Mouse (Mus musculus): Measurements from ENCODE around the gene Fkbp15. TPM values are rescaled to one million over a fixed set of nuclear protein-coding genes. Genes with fewer than 3 reads are reported as not detected.

The Fkbp15 gene
- polyA plus RNA-seq, 1 experiment = 32.2 TPM

DNA sequence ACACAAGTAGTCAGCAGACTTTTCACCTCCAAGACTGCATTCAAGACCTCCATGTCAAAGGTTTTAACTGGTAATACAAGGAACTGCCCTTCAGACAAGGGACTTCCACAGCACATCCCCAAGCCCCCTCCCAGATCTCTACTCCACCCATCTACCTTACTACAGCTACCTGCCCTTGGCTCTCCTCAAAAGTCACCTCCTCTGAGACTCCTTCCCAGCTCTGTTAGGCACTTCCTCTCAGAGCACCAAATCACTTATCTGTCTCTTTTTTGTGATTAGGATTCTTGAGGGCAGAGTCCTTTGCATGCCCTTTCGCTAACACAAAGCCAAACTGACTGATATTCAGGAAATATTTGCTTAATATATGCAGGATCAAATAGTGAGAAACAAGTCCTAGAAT lies 54.0 kb downstream of the Fkbp15 start:
- Histone ChIP-seq H3K4me3 (ENCODE audit: insufficient read depth, low read depth, low read length) (no peak overlapping the region), H3K36me3 (ENCODE audit: control insufficient read depth, insufficient read depth, low read length) (peaks cover 7% of the 10 kb centered on the region; the same call in 1 of the 2 replicates), H3K27ac (ENCODE audit: insufficient read depth, low read depth, low read length) (no peak overlapping the region), H3K4me1 (ENCODE audit: control insufficient read depth, insufficient read depth, low read length) (no peaks in the 10 kb centered on the region), H3K27me3 (replicated peaks; ENCODE audit: control insufficient read depth, insufficient read depth, low read length) (no peaks in the 10 kb centered on the region)
- no peak for DNase-seq
- TF ChIP-seq CTCF (conservative IDR thresholded peaks at IDR 0.05; ENCODE audit: insufficient read depth, insufficient read length, low read depth, low read length) = no peak
- TF ChIP-seq POLR2A (IDR thresholded peaks at IDR 0.05; ENCODE audit: low read depth, low read length) = no peak
- WGBS = 94% methylated on average over 1 of the region's 1 CpGs

DNA sequence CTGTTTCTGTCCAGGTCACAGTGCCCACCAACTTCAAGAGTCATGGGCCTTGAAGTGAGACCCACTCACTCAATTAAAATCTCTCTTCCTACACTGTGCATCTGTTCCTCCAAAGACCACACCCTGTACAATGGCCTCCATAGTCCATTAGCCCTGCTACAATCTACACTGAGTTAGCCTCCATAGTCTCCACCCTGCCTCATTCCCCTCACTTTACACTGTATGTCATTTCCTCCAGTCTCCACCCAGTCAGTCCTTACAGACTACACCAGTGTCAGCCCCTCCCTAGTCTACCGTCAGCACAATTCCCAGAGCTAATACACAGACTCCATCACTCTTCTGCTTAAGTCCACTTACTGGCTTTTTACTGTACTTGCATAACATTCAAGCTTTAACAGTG lies 57.1 kb downstream of the Fkbp15 start:
- TF ChIP-seq CTCF (conservative IDR thresholded peaks at IDR 0.05; ENCODE audit: insufficient read depth, insufficient read length, low read depth, low read length) = no peak
- TF ChIP-seq POLR2A (IDR thresholded peaks at IDR 0.05; ENCODE audit: low read depth, low read length) = no peak
- DNase-seq = no peak
- Histone ChIP-seq H3K36me3 (ENCODE audit: control insufficient read depth, insufficient read depth, low read length) (peaks cover 3% of the 10 kb centered on the region; the same call in 1 of the 2 replicates), H3K4me1 (ENCODE audit: control insufficient read depth, insufficient read depth, low read length) (no peaks in the 10 kb centered on the region), H3K27ac (ENCODE audit: insufficient read depth, low read depth, low read length) (no peak overlapping the region), H3K4me3 (ENCODE audit: insufficient read depth, low read depth, low read length) (no peak overlapping the region), H3K27me3 (replicated peaks; ENCODE audit: control insufficient read depth, insufficient read depth, low read length) (no peaks in the 10 kb centered on the region)
- 66% methylated on average over 1 of the region's 1 CpGs for WGBS

DNA sequence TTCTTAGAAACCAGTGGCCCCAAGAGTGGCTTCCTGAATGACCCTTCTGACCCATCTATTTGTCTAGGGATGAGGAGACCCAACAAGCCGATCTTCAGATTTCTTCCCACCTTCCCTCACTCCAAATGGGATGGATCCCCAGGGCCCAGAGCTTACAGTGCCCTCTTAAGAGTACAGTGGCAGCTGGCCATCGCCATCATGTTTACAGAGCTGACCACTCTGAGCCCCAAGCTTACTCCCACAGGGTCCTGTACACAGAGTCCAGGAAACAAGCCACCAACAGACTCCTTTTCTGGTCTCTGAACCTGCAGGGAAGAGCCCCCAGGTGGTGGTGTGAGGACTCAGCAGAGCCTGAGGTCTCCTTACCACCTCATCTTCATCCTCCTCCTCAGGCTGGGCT lies 57.6 kb downstream of the Fkbp15 start:
- 58% methylated on average over 2 of the region's 2 CpGs for WGBS
- Histone ChIP-seq H3K27ac (ENCODE audit: insufficient read depth, low read depth, low read length) (no peak overlapping the region), H3K4me1 (ENCODE audit: control insufficient read depth, insufficient read depth, low read length) (no peaks in the 10 kb centered on the region), H3K36me3 (ENCODE audit: control insufficient read depth, insufficient read depth, low read length) (peaks cover 3% of the 10 kb centered on the region; the same call in 1 of the 2 replicates), H3K27me3 (replicated peaks; ENCODE audit: control insufficient read depth, insufficient read depth, low read length) (no peaks in the 10 kb centered on the region), H3K4me3 (ENCODE audit: insufficient read depth, low read depth, low read length) (no peak overlapping the region)
- TF ChIP-seq CTCF (conservative IDR thresholded peaks at IDR 0.05; ENCODE audit: insufficient read depth, insufficient read length, low read depth, low read length) (no peak), POLR2A (IDR thresholded peaks at IDR 0.05; ENCODE audit: low read depth, low read length) (no peak)
- no peak for DNase-seq

DNA sequence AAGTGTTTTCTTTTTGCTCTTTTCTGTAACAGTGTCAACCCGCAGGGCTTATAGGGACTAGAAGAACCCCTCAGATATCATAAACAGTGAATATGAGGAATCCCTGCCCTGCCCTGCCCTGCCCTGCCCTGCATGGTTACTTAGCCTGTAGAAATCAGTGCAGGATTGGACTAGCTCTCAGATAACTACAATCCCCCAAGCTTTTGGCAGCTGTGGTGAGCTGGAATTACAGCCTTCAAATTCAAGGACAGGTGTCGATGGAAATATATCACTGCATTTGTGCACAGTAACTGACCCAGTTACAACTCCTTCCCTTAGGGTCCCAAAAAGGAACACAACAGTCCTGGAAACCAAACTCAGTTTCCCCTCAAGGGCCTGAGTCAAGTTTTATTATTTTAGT lies 60.3 kb downstream of the Fkbp15 start:
- TF ChIP-seq POLR2A (IDR thresholded peaks at IDR 0.05; ENCODE audit: low read depth, low read length) (no peak), CTCF (conservative IDR thresholded peaks at IDR 0.05; ENCODE audit: insufficient read depth, insufficient read length, low read depth, low read length) (no peak)
- Histone ChIP-seq H3K27me3 (replicated peaks; ENCODE audit: control insufficient read depth, insufficient read depth, low read length) (no peaks in the 10 kb centered on the region), H3K4me3 (ENCODE audit: insufficient read depth, low read depth, low read length) (no peak overlapping the region), H3K27ac (ENCODE audit: insufficient read depth, low read depth, low read length) (no peak overlapping the region), H3K36me3 (ENCODE audit: control insufficient read depth, insufficient read depth, low read length) (peaks cover 2% of the 10 kb centered on the region), H3K4me1 (ENCODE audit: control insufficient read depth, insufficient read depth, low read length) (no peaks in the 10 kb centered on the region)
- no peak for DNase-seq
- WGBS = 92% methylated on average over 2 of the region's 2 CpGs

DNA sequence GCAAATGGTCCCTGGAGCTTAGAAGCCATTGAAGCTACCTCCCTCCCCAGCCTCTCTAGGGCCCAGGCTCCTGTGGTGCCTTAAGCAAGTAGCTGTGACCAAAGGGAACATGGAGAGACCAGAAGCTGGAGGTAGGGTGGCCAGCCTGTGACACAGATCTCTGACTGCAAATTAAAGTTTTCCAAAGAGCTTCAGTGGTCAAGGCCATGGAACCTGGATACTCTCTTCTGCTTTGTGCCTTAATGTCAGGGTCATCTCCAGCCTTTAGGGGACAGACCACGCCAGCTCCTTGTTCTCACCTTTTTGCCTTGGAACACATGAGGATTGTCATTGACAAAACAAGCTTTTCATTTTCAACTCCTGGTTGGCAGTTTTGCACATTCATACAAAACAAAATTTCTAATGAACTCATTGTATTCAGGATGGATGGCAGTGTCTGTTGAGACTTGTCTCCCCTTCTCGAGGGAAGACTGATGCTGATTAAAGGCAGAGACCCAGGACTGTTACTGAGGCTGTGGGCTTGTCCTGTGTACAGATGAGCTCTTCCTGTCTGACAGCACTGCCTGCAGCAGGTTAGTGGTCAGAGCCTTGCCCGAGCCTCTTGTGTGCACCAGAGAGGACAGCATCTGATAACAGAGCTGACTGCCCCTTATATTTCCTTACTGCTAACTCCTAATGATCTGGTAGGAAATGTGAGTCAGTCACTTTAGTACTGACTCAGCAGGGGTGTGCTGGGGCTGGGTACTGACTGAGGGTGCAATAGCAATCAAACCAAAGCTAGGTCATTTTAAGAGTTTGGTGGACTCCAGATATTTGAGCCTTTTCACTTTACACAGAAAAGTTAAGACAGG lies 62.8 kb downstream of the Fkbp15 start:
- H3K27ac ChIP-seq (ENCODE audit: insufficient read depth, low read depth, low read length) = no peak overlapping the region
- no peaks in the 10 kb centered on the region; the same call in none of the 2 replicates for H3K36me3 ChIP-seq (ENCODE audit: control insufficient read depth, insufficient read depth, low read length)
- no peak for DNase-seq
- WGBS = 81% methylated on average over 3 of the region's 3 CpGs
- no peak for TF ChIP-seq POLR2A (IDR thresholded peaks at IDR 0.05; ENCODE audit: low read depth, low read length)
- no peak for TF ChIP-seq CTCF (conservative IDR thresholded peaks at IDR 0.05; ENCODE audit: insufficient read depth, insufficient read length, low read depth, low read length)
- no peaks in the 10 kb centered on the region for H3K27me3 ChIP-seq (replicated peaks; ENCODE audit: control insufficient read depth, insufficient read depth, low read length)
- no peaks in the 10 kb centered on the region for H3K4me1 ChIP-seq (ENCODE audit: control insufficient read depth, insufficient read depth, low read length)
- H3K4me3 ChIP-seq (ENCODE audit: insufficient read depth, low read depth, low read length) = no peak overlapping the region

DNA sequence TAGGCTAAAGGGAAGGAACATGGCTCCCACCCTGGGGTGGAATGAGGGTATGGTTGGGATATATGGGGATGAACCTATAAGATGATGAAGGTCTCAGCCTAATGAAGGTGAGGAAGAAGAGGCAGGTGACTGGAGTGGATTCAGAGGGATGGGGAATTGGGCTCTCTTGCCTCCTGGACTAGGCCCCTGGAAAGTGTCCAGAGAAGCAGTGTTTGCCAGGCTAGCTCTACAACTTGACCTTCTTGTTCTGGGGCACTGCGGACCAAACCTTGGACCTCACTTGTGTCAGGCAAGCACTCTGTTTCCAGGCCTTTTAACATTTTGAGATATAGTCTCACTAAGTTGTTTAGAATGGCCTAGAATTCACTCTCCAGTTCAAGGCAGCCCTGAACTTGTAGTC lies 65.6 kb downstream of the Fkbp15 start:
- WGBS = 54% methylated on average over 1 of the region's 1 CpGs
- peak; percentile 52 for DNase-seq

DNA sequence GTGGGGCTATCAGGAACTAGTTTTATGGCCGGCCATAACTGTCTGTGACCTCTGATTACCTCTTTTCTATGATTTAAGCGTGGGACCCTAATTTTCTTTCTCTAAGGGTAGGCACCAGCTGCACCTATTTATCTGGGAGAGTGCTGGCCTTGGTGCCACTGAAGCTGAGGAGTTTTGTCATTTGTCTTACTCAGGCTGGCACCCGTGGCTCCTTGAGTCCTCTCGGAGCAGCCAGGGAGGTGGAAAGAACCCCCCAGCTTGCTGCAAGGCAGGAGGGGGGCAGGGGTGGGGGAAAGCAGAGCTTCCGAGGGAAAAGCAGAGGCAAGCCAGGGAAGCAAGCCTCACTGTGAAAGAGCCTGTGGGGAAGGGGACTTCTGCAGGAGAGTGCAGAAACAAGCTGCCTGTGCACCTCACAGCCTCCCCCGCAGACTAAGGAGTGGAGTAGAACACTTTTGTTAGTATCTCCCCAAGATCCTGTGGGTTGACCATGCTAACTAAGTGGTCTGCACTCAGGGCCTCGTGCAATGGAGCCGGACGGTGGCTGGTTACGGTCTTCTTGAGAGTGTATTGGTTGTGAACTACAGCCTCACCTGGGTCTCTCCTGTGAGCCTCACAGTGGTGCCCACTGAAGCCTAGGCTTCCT lies 67.0 kb downstream of the Fkbp15 start:
- TF ChIP-seq CTCF (conservative IDR thresholded peaks at IDR 0.05; ENCODE audit: insufficient read depth, insufficient read length, low read depth, low read length) (no peak), POLR2A (IDR thresholded peaks at IDR 0.05; ENCODE audit: low read depth, low read length) (no peak)
- Histone ChIP-seq H3K27ac (ENCODE audit: insufficient read depth, low read depth, low read length) (no peak overlapping the region), H3K27me3 (replicated peaks; ENCODE audit: control insufficient read depth, insufficient read depth, low read length) (no peaks in the 10 kb centered on the region), H3K4me1 (ENCODE audit: control insufficient read depth, insufficient read depth, low read length) (no peaks in the 10 kb centered on the region; the same call in 1 of the 2 replicates), H3K4me3 (ENCODE audit: insufficient read depth, low read depth, low read length) (no peak overlapping the region), H3K36me3 (ENCODE audit: control insufficient read depth, insufficient read depth, low read length) (no peaks in the 10 kb centered on the region; the same call in none of the 2 replicates)
- no peak for DNase-seq
- 67% methylated on average over 10 of the region's 10 CpGs for WGBS

More for the DNA sequence above, 65.6 kb downstream of the Fkbp15 start:
- Histone ChIP-seq H3K27me3 (replicated peaks; ENCODE audit: control insufficient read depth, insufficient read depth, low read length) (no peaks in the 10 kb centered on the region), H3K4me1 (ENCODE audit: control insufficient read depth, insufficient read depth, low read length) (no peaks in the 10 kb centered on the region), H3K27ac (ENCODE audit: insufficient read depth, low read depth, low read length) (no peak overlapping the region), H3K4me3 (ENCODE audit: insufficient read depth, low read depth, low read length) (no peak overlapping the region), H3K36me3 (ENCODE audit: control insufficient read depth, insufficient read depth, low read length) (no peaks in the 10 kb centered on the region; the same call in none of the 2 replicates)
- TF ChIP-seq CTCF (conservative IDR thresholded peaks at IDR 0.05; ENCODE audit: insufficient read depth, insufficient read length, low read depth, low read length) (no peak), POLR2A (IDR thresholded peaks at IDR 0.05; ENCODE audit: low read depth, low read length) (no peak)

All from kidney, adult 2 months (tissue).